Mouse (Mus musculus): Measurements from ENCODE around the gene Cacna1h. TPM values are rescaled to one million over a fixed set of nuclear protein-coding genes. Genes with fewer than 3 reads are reported as not detected.

Cacna1h gene
- polyA plus RNA-seq, 1 experiment from 2014 or later, result 4.4 TPM

DNA sequence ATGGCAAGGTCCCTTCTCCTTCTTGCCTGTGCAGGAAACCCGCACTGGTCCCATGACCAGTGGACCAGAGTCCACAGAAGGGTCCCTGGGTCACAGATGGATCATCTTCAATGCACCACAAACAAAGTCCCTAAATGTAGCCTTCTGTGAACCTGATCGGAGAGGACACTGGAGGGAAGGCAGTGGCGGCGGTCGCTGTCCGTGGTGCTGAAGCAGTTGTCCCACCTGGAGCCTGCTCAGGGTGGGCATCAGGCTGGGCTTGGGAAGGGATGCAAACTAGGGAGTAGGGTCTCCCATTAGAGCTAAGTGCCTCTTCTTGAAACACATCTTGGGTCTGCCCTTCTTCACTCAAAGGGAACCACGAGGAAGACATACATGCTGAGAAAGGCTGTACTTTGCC is 33.1 kb downstream of the Cacna1h start:
- ATAC-seq (replicated peaks; ENCODE audit: low FRiP score) (no peak), DNase-seq (ENCODE audit: low spot score) (peak; percentile 87)
- Histone ChIP-seq H3K9ac (ENCODE audit: low read length) (no peak overlapping the region), H3K4me3 (ENCODE audit: low read depth, low read length) (no peak overlapping the region), H3K4me1 (replicated peaks; ENCODE audit: control insufficient read depth, insufficient read depth, low read length) (peaks cover 23% of the 10 kb centered on the region), H3K4me2 (ENCODE audit: low read depth, low read length, severe bottlenecking) (no peak overlapping the region), H3K9me3 (ENCODE audit: control insufficient read depth, low read length) (no peaks in the 10 kb centered on the region), H3K27ac (ENCODE audit: low read depth, low read length) (no peak overlapping the region), H3K27me3 (ENCODE audit: control insufficient read depth, insufficient read depth, low read length) (peaks cover 49% of the 10 kb centered on the region), H3K36me3 (ENCODE audit: control insufficient read depth, insufficient read depth, low read length) (no peaks in the 10 kb centered on the region)
- 6% methylated on average over 7 of the region's 7 CpGs for WGBS

- no peak for DNase-seq (ENCODE audit: low spot score)
- no peak overlapping the region for H3K4me3 ChIP-seq (ENCODE audit: low read depth, low read length)
- H3K9ac ChIP-seq (ENCODE audit: low read length), result no peak overlapping the region
- no peaks in the 10 kb centered on the region for H3K36me3 ChIP-seq (ENCODE audit: control insufficient read depth, insufficient read depth, low read length)
- peaks cover 36% of the 10 kb centered on the region for H3K27me3 ChIP-seq (ENCODE audit: control insufficient read depth, insufficient read depth, low read length)
- no peak overlapping the region for H3K4me2 ChIP-seq (ENCODE audit: low read depth, low read length, severe bottlenecking)
- H3K9me3 ChIP-seq (ENCODE audit: control insufficient read depth, low read length), result no peaks in the 10 kb centered on the region
- H3K27ac ChIP-seq (ENCODE audit: low read depth, low read length), result no peak overlapping the region
- WGBS, result 16% methylated on average over 13 of the region's 13 CpGs
- H3K4me1 ChIP-seq (replicated peaks; ENCODE audit: control insufficient read depth, insufficient read depth, low read length), result peaks cover 8% of the 10 kb centered on the region; the same call in 1 of the 2 replicates
- ATAC-seq (replicated peaks; ENCODE audit: low FRiP score), result 0 out of 2 replicates have a peak, but pooled peaks have one; percentile 23
Observed at GRCm38 (mm10) chr17:25398520-25398838, 35.1 kb downstream of the Cacna1h start.

GRCm38 (mm10) chr17:25397804-25398519 is 35.6 kb downstream of the Cacna1h start:
- no peak overlapping the region for H3K4me2 ChIP-seq (ENCODE audit: low read depth, low read length, severe bottlenecking)
- no peak overlapping the region for H3K27ac ChIP-seq (ENCODE audit: low read depth, low read length)
- WGBS, result 28% methylated on average over 14 of the region's 14 CpGs
- peaks cover 31% of the 10 kb centered on the region for H3K27me3 ChIP-seq (ENCODE audit: control insufficient read depth, insufficient read depth, low read length)
- ATAC-seq (replicated peaks; ENCODE audit: low FRiP score), result peak; percentile 65
- H3K36me3 ChIP-seq (ENCODE audit: control insufficient read depth, insufficient read depth, low read length), result no peaks in the 10 kb centered on the region
- H3K4me1 ChIP-seq (replicated peaks; ENCODE audit: control insufficient read depth, insufficient read depth, low read length), result peaks cover 8% of the 10 kb centered on the region; the same call in 1 of the 2 replicates
- no peaks in the 10 kb centered on the region for H3K9me3 ChIP-seq (ENCODE audit: control insufficient read depth, low read length)
- no peak overlapping the region for H3K4me3 ChIP-seq (ENCODE audit: low read depth, low read length)
- no peak overlapping the region for H3K9ac ChIP-seq (ENCODE audit: low read length)
- DNase-seq (ENCODE audit: low spot score), result peak; percentile 93

GRCm38 (mm10) chr17:25394526-25394925 is 39.1 kb downstream of the Cacna1h start:
- Histone ChIP-seq H3K4me3 (ENCODE audit: low read depth, low read length) (no peak overlapping the region), H3K4me2 (ENCODE audit: low read depth, low read length, severe bottlenecking) (no peak overlapping the region), H3K9ac (ENCODE audit: low read length) (no peak overlapping the region), H3K4me1 (replicated peaks; ENCODE audit: control insufficient read depth, insufficient read depth, low read length) (peaks cover 8% of the 10 kb centered on the region; the same call in 1 of the 2 replicates), H3K9me3 (ENCODE audit: control insufficient read depth, low read length) (no peaks in the 10 kb centered on the region), H3K27ac (ENCODE audit: low read depth, low read length) (no peak overlapping the region), H3K36me3 (ENCODE audit: control insufficient read depth, insufficient read depth, low read length) (no peaks in the 10 kb centered on the region), H3K27me3 (ENCODE audit: control insufficient read depth, insufficient read depth, low read length) (peaks cover 4% of the 10 kb centered on the region)
- ATAC-seq (replicated peaks; ENCODE audit: low FRiP score) (no peak), DNase-seq (ENCODE audit: low spot score) (no peak)
- WGBS, result 92% methylated on average over 4 of the region's 4 CpGs

- 53% methylated on average over 9 of the region's 9 CpGs for WGBS
- Histone ChIP-seq H3K9me3 (ENCODE audit: control insufficient read depth, low read length) (no peaks in the 10 kb centered on the region), H3K4me1 (replicated peaks; ENCODE audit: control insufficient read depth, insufficient read depth, low read length) (no peaks in the 10 kb centered on the region), H3K36me3 (ENCODE audit: control insufficient read depth, insufficient read depth, low read length) (no peaks in the 10 kb centered on the region), H3K27ac (ENCODE audit: low read depth, low read length) (no peak overlapping the region), H3K4me2 (ENCODE audit: low read depth, low read length, severe bottlenecking) (no peak overlapping the region), H3K9ac (ENCODE audit: low read length) (no peak overlapping the region), H3K27me3 (ENCODE audit: control insufficient read depth, insufficient read depth, low read length) (no peaks in the 10 kb centered on the region), H3K4me3 (ENCODE audit: low read depth, low read length) (no peak overlapping the region)
- ATAC-seq (replicated peaks; ENCODE audit: low FRiP score) (no peak), DNase-seq (ENCODE audit: low spot score) (no peak)
Observed at GRCm38 (mm10) chr17:25374011-25374410, 59.6 kb downstream of the Cacna1h start.

GRCm38 (mm10) chr17:25372491-25372890 is 61.1 kb downstream of the Cacna1h start:
- H3K36me3 ChIP-seq (ENCODE audit: control insufficient read depth, insufficient read depth, low read length), result no peaks in the 10 kb centered on the region
- no peak overlapping the region for H3K9ac ChIP-seq (ENCODE audit: low read length)
- ATAC-seq (replicated peaks; ENCODE audit: low FRiP score) (no peak), DNase-seq (ENCODE audit: low spot score) (no peak)
- no peaks in the 10 kb centered on the region for H3K27me3 ChIP-seq (ENCODE audit: control insufficient read depth, insufficient read depth, low read length)
- H3K4me3 ChIP-seq (ENCODE audit: low read depth, low read length), result no peak overlapping the region
- H3K27ac ChIP-seq (ENCODE audit: low read depth, low read length), result no peak overlapping the region
- H3K4me2 ChIP-seq (ENCODE audit: low read depth, low read length, severe bottlenecking), result no peak overlapping the region
- no peaks in the 10 kb centered on the region for H3K9me3 ChIP-seq (ENCODE audit: control insufficient read depth, low read length)
- no peaks in the 10 kb centered on the region for H3K4me1 ChIP-seq (replicated peaks; ENCODE audit: control insufficient read depth, insufficient read depth, low read length)
- WGBS, result 84% methylated on average over 8 of the region's 8 CpGs

GRCm38 (mm10) chr17:25368973-25369372 is 64.6 kb downstream of the Cacna1h start, which contains the start of gene Tpsg1:
Gene Tpsg1 (plus strand): TSS chr17:25369273.
- Histone ChIP-seq H3K27ac (ENCODE audit: low read depth, low read length) (no peak within 1 kb of the TSS), H3K9me3 (ENCODE audit: control insufficient read depth, low read length) (no peaks in the 10 kb centered on the region), H3K4me1 (replicated peaks; ENCODE audit: control insufficient read depth, insufficient read depth, low read length) (no peaks in the 10 kb centered on the region), H3K9ac (ENCODE audit: low read length) (no peak within 1 kb of the TSS), H3K27me3 (ENCODE audit: control insufficient read depth, insufficient read depth, low read length) (no peaks in the 10 kb centered on the region), H3K36me3 (ENCODE audit: control insufficient read depth, insufficient read depth, low read length) (no peaks in the 10 kb centered on the region), H3K4me3 (ENCODE audit: low read depth, low read length) (no peak within 1 kb of the TSS), H3K4me2 (ENCODE audit: low read depth, low read length, severe bottlenecking) (no peak within 1 kb of the TSS)
- DNase-seq (ENCODE audit: low spot score) (no peak), ATAC-seq (replicated peaks; ENCODE audit: low FRiP score) (no peak)
- 91% methylated on average over 3 of the region's 3 CpGs for WGBS

- H3K27me3 ChIP-seq (ENCODE audit: control insufficient read depth, insufficient read depth, low read length), result no peaks in the 10 kb centered on the region
- H3K36me3 ChIP-seq (ENCODE audit: control insufficient read depth, insufficient read depth, low read length), result no peaks in the 10 kb centered on the region
- H3K9me3 ChIP-seq (ENCODE audit: control insufficient read depth, low read length), result no peaks in the 10 kb centered on the region
- H3K4me2 ChIP-seq (ENCODE audit: low read depth, low read length, severe bottlenecking), result no peak within 1 kb of the TSS
- no peak within 1 kb of the TSS for H3K9ac ChIP-seq (ENCODE audit: low read length)
- H3K4me1 ChIP-seq (replicated peaks; ENCODE audit: control insufficient read depth, insufficient read depth, low read length), result no peaks in the 10 kb centered on the region
- 77% methylated on average over 2 of the region's 2 CpGs for WGBS
- ATAC-seq (replicated peaks; ENCODE audit: low FRiP score) (no peak), DNase-seq (ENCODE audit: low spot score) (no peak)
- H3K4me3 ChIP-seq (ENCODE audit: low read depth, low read length), result no peak within 1 kb of the TSS
- no peak within 1 kb of the TSS for H3K27ac ChIP-seq (ENCODE audit: low read depth, low read length)
Observed at GRCm38 (mm10) chr17:25366005-25366404, 67.6 kb downstream of the Cacna1h start, which contains the start of gene Tpsb2. Gene Tpsb2 (plus strand): TSS chr17:25366305.

GRCm38 (mm10) chr17:25363726-25364125 is 69.9 kb downstream of the Cacna1h start:
- H3K9me3 ChIP-seq (ENCODE audit: control insufficient read depth, low read length), result no peaks in the 10 kb centered on the region
- 3% methylated on average over 1 of the region's 1 CpGs for WGBS
- H3K27me3 ChIP-seq (ENCODE audit: control insufficient read depth, insufficient read depth, low read length), result no peaks in the 10 kb centered on the region
- H3K4me2 ChIP-seq (ENCODE audit: low read depth, low read length, severe bottlenecking), result no peak overlapping the region
- no peaks in the 10 kb centered on the region for H3K4me1 ChIP-seq (replicated peaks; ENCODE audit: control insufficient read depth, insufficient read depth, low read length)
- no peak for ATAC-seq (replicated peaks; ENCODE audit: low FRiP score)
- no peak overlapping the region for H3K4me3 ChIP-seq (ENCODE audit: low read depth, low read length)
- H3K27ac ChIP-seq (ENCODE audit: low read depth, low read length), result no peak overlapping the region
- no peak for DNase-seq (ENCODE audit: low spot score)
- H3K9ac ChIP-seq (ENCODE audit: low read length), result no peak overlapping the region
- no peaks in the 10 kb centered on the region for H3K36me3 ChIP-seq (ENCODE audit: control insufficient read depth, insufficient read depth, low read length)

Measured in forebrain, embryonic 11.5 days (tissue).